Mouse (Mus musculus) right cerebral cortex, postnatal 10 days (tissue): ENCODE results near the gene Gif.

Experiments
- DNase-seq, 2 experiments: peaks; one replicate each; pipeline ENCODE4 v3.0.0; 2021; ENCODE audit warnings: low spot score in 2 of 2

The Gif gene

GRCm38 (mm10) chr19:11747298-11747697, at the start of gene Gif:
Gene Gif, plus strand, starts transcription at chr19:11747554.
- DNase-seq = no peak

GRCm38 (mm10) chr19:11698342-11698741, 49.0 kb upstream of the Gif start:
- no peak for DNase-seq

- no peak for DNase-seq
These were observed 34.9 kb upstream of the Gif start for GRCm38 (mm10) chr19:11712451-11712850.

- no peak for DNase-seq
These were observed 27.3 kb upstream of the Gif start for GRCm38 (mm10) chr19:11720071-11720470.

GRCm38 (mm10) chr19:11723870-11724269, 23.5 kb upstream of the Gif start:
- no peak for DNase-seq

GRCm38 (mm10) chr19:11724275-11724674, 23.1 kb upstream of the Gif start:
- no peak for DNase-seq

GRCm38 (mm10) chr19:11725915-11726314, 21.4 kb upstream of the Gif start:
- DNase-seq = no peak

- no peak for DNase-seq
These were observed 20.1 kb upstream of the Gif start for GRCm38 (mm10) chr19:11727304-11727703.

- no peak for DNase-seq
These were observed 17.1 kb upstream of the Gif start for GRCm38 (mm10) chr19:11730278-11730677.

GRCm38 (mm10) chr19:11736455-11736854, 10.9 kb upstream of the Gif start:
- DNase-seq = no peak

- DNase-seq = no peak
These were observed 1.7 kb upstream of the Gif start for GRCm38 (mm10) chr19:11745680-11746079.

- no peak for DNase-seq
These were observed 17.7 kb downstream of the Gif start for GRCm38 (mm10) chr19:11765059-11765458.

- DNase-seq = no peak
These were observed 19.1 kb downstream of the Gif start for GRCm38 (mm10) chr19:11766413-11766812.

GRCm38 (mm10) chr19:11768163-11768562, 20.8 kb downstream of the Gif start:
- DNase-seq = peak in 1 of 2 experiments; percentile 47

- no peak for DNase-seq
These were observed 22.0 kb downstream of the Gif start for GRCm38 (mm10) chr19:11769257-11769920.

- DNase-seq = peak; percentile 92 to 93
These were observed 23.0 kb downstream of the Gif start, which contains the start of gene Mrpl16 for GRCm38 (mm10) chr19:11770205-11770892. Gene Mrpl16, plus strand, starts transcription at chr19:11770391.

- DNase-seq = peak; percentile 55 to 75
These were observed 30.0 kb downstream of the Gif start for GRCm38 (mm10) chr19:11777191-11777865.

GRCm38 (mm10) chr19:11785409-11786154, 38.2 kb downstream of the Gif start:
- DNase-seq = no peak

- DNase-seq = no peak
These were observed 40.5 kb downstream of the Gif start for GRCm38 (mm10) chr19:11787826-11788225.

- DNase-seq = no peak
These were observed 41.5 kb downstream of the Gif start for GRCm38 (mm10) chr19:11788876-11789275.

- DNase-seq = no peak
These were observed 44.5 kb downstream of the Gif start for GRCm38 (mm10) chr19:11791825-11792224.

- no peak for DNase-seq
These were observed 46.5 kb downstream of the Gif start for GRCm38 (mm10) chr19:11793741-11794359.
